Mouse (Mus musculus) liver, postnatal 0 days (tissue): ENCODE measurements at regions not wholly inside any gene's neighbourhood (a gene's known extent, or its start where the extent isn't known, plus 50 kb on each side); places are given as distances from the start of the nearest gene placed in this dataset.

Experiments used
- ATAC-seq: fragments of 200-750 bp; cut with Nextera tagmentation; 2 replicates; pipeline ENCODE4 v1.8.0; 2017; ENCODE audit warnings: mild to moderate bottlenecking, moderate library complexity
- DNase-seq: peaks from one replicate; pipeline ENCODE4 v3.0.0-alpha.2; 2016
- H3K27ac ChIP-seq: fragments of 300-500 bp; sonication (generic); 2 replicates; pipeline ENCODE4 v1.5.1; 2014; ENCODE audit warnings: antibody characterized with exemption, moderate library complexity, mild to moderate bottlenecking, low read depth
- H3K27me3 ChIP-seq: fragments of 300-500 bp; sonication (generic); 2 replicates; pipeline ENCODE4 v1.6.1; 2014; ENCODE audit warnings: low read length, control low read depth, mixed read lengths; ENCODE audit not compliant: insufficient read depth
- H3K36me3 ChIP-seq: fragments of 300-500 bp; sonication (generic); replicated peaks from 2 replicates; pipeline ENCODE4 v1.6.1; 2014; ENCODE audit warnings: mild to moderate bottlenecking, control low read depth, low read length, moderate library complexity, mixed read lengths; ENCODE audit not compliant: insufficient read depth
- H3K4me1 ChIP-seq: fragments of 300-500 bp; sonication (generic); 2 replicates; pipeline ENCODE4 v1.6.1; 2014; ENCODE audit warnings: antibody characterized with exemption, mild to moderate bottlenecking, control low read depth; ENCODE audit not compliant: insufficient read depth
- H3K4me2 ChIP-seq: fragments of 300-500 bp; sonication (generic); 2 replicates; pipeline ENCODE4 v1.6.1; 2014; ENCODE audit warnings: low read depth, mild to moderate bottlenecking, low read length, moderate library complexity, mixed read lengths
- H3K4me3 ChIP-seq: fragments of 300-500 bp; sonication (generic); 2 replicates; pipeline ENCODE4 v1.5.1; 2014; ENCODE audit warnings: low read depth, low read length
- H3K9ac ChIP-seq: fragments of 300-500 bp; sonication (generic); replicated peaks from 2 replicates; pipeline ENCODE4 v1.6.1; 2014; ENCODE audit warnings: mild to moderate bottlenecking, moderate library complexity
- H3K9me3 ChIP-seq: fragments of 300-500 bp; sonication (generic); 2 replicates; pipeline ENCODE4 v1.6.1; 2016; ENCODE audit warnings: mild to moderate bottlenecking, control low read depth, low read length, mixed read lengths
- CTCF ChIP-seq: sonication (generic); IDR thresholded peaks from 2 replicates; pipeline ENCODE4 v1.5.1; 2016; ENCODE audit warnings: antibody characterized with exemption, low read depth
- EP300 ChIP-seq: IDR thresholded peaks from 2 replicates; pipeline ENCODE4 v1.6.1; 2016; ENCODE audit warnings: antibody characterized with exemption, low read depth, mild to moderate bottlenecking
- WGBS: fragments of 180-500 bp; shearing (Covaris S2); extraction: QIAGEN DNeasy Blood & Tissue Kit; methylation state at CpG from one replicate; pipeline ENCODE4 v1.1.7; 2014; ENCODE audit not compliant: insufficient replicate concordance; 5-methylcytosine and 5-hydroxymethylcytosine counted together

DNA sequence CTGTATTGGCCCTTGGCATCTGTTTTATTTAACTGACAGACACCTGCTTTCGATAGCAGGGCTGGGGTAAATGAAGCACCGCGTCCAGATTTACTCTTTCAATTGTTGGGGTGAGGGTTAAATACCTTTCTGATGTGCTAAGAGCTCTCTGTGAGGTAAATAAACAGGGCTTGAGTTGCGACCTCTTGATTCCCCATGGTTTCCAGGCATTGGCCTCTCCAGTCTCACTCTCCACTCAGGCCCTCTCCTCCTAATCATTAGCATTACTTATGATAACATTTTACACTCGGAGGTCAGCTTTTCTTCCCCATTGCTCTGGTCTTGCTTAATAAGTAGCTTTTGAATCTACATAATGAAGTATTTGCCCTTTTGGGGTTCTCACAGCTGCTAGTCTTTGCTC is 88.9 kb upstream of the Med13l start:
- Histone ChIP-seq H3K9ac (no peak overlapping the region), H3K27ac (no peak overlapping the region), H3K9me3 (no peaks in the 10 kb centered on the region), H3K4me3 (no peak overlapping the region), H3K4me1 (peaks cover 8% of the 10 kb centered on the region), H3K36me3 (no peaks in the 10 kb centered on the region), H3K4me2 (no peak overlapping the region), H3K27me3 (no peaks in the 10 kb centered on the region)
- no peak for TF ChIP-seq EP300
- TF ChIP-seq CTCF: no peak
- ATAC-seq (no peak), DNase-seq (no peak)
- 74% methylated on average over 5 of the region's 5 CpGs for WGBS

DNA sequence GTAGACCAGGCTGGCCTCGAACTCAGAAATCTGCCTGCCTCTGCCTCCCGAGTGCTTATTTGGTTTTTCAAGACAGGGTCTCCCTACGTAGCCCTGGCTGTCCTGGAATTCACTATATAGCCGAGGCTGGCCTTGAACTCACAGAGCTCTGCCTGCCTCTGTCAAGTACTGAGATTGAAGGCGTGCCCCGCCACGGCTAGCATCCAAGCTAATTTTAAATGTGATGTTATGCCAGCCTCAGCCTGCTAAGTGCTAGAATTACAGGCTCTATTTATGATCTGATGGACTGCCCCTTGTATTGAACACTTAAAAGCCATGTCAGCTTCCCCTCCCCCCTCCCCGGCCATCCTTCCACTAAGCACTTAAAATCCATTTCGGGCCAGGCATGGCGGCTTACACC is 88.2 kb upstream of the Med13l start:
- ATAC-seq: no peak
- H3K4me2 ChIP-seq: no peak overlapping the region
- TF ChIP-seq CTCF: no peak
- TF ChIP-seq EP300: no peak

DNA sequence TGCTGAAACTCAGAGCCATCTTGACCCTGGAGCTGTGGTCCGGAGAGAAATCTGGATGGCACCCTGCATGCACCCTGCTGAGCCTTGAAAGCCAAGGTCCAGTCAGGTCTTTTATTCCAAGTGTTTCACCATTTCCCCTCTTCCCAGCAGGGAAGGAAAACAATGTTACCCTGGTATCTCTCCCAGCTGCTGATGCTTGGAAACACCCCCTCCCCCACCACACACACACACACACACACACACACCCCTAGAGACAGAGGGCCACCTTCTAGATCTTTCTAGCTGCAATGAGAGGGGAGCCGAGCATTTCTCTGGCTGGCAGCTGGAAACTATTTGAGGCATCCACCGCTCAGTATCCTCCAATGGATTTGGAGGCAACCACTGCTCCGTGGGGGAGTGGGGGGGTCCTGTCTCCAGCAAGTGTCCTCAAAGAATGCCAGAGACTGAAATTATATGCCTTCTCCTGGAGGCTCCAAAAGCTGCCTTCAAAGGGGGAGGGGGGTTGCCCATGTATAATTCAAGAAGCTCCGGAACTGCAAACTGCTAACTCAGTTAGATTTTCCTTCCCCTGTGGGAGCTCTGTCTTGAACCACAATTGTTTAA is 87.2 kb upstream of the Med13l start:
- Histone ChIP-seq H3K9me3 (no peaks in the 10 kb centered on the region), H3K36me3 (no peaks in the 10 kb centered on the region), H3K27ac (no peak overlapping the region), H3K4me1 (peaks cover 21% of the 10 kb centered on the region), H3K4me2 (no peak overlapping the region), H3K4me3 (no peak overlapping the region), H3K9ac (no peak overlapping the region), H3K27me3 (no peaks in the 10 kb centered on the region)
- 53% methylated on average over 5 of the region's 5 CpGs for WGBS
- TF ChIP-seq CTCF (no peak), EP300 (no peak)
- DNase-seq (no peak), ATAC-seq (no peak)

More for the DNA sequence above, 88.2 kb upstream of the Med13l start:
- no peak overlapping the region for H3K4me3 ChIP-seq
- no peaks in the 10 kb centered on the region for H3K9me3 ChIP-seq
- no peaks in the 10 kb centered on the region for H3K27me3 ChIP-seq
- peaks cover 13% of the 10 kb centered on the region for H3K4me1 ChIP-seq
- no peak overlapping the region for H3K27ac ChIP-seq
- WGBS: 84% methylated on average over 10 of the region's 10 CpGs
- H3K36me3 ChIP-seq: no peaks in the 10 kb centered on the region
- no peak for DNase-seq
- no peak overlapping the region for H3K9ac ChIP-seq

GRCm38 (mm10) chr5:118476597-118476996 is 83.9 kb upstream of the Med13l start:
- Histone ChIP-seq H3K4me2 (0 out of 2 replicates have a peak overlapping the region, but pooled peaks have one; percentile 68), H3K36me3 (no peaks in the 10 kb centered on the region), H3K4me3 (no peak overlapping the region), H3K4me1 (peaks cover 48% of the 10 kb centered on the region), H3K9me3 (no peaks in the 10 kb centered on the region), H3K27ac (peak overlapping the region; percentile 60), H3K27me3 (no peaks in the 10 kb centered on the region), H3K9ac (peak overlapping the region; percentile 42; the same call in 1 of the 2 replicates)
- no peak for TF ChIP-seq CTCF
- no peak for TF ChIP-seq EP300
- ATAC-seq (no peak), DNase-seq (peak; percentile 45)
- WGBS: 35% methylated on average over 5 of the region's 5 CpGs

DNA sequence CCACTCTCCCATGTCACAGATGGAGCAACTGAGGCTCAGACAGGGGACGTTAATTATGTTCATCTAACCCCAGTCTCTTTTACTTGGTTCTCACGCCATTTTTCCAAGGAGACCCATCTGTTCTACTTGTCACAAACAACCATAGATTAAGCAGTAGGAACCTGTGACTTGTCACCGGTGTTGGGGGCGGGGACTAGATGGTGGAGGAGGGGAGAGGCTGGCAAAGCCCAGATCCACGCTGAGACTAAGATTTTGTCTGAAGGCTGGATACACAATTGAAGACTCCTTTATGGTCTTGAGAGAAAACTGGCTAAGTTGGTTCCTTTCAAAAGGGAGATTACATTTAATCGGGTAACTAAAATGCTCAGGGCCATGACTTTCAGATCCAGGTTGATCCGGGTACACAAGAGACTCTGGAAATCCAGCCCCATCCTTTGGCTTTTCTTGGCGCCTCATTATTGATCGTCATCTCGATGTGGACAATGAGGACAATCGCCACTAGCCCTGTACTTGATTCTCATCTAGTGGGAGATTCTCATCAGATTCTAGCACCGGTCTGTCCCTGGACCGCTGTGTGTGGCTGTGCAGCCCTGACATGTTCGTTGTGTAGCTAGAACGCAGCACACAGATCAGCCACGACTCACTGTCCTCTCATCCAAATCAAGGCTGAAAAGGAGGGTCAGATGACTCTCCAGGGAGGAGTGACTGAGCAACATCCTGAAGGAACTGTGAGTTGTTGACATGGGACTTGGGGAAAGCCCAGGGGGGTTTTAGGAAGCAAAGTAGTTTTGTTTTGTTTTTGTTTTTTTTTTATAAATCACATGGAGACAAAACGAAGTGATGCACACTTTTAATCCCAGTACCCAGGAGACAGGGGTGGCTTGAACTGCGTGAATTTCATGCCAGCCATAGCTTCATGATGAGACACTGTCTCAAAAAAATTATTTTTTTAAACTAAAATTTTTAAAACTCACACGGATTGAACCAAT is 83.1 kb upstream of the Med13l start:
- peaks cover 52% of the 10 kb centered on the region for H3K4me1 ChIP-seq
- H3K27me3 ChIP-seq: no peaks in the 10 kb centered on the region
- WGBS: 39% methylated on average over 19 of the region's 19 CpGs
- ATAC-seq (no peak), DNase-seq (peak; percentile 46)
- TF ChIP-seq EP300: no peak
- H3K9ac ChIP-seq: peak overlapping the region; percentile 42; the same call in 1 of the 2 replicates
- H3K4me3 ChIP-seq: peak overlapping the region; percentile 13; the same call in 1 of the 2 replicates
- H3K9me3 ChIP-seq: no peaks in the 10 kb centered on the region
- H3K36me3 ChIP-seq: no peaks in the 10 kb centered on the region
- peak overlapping the region; percentile 60 for H3K27ac ChIP-seq
- peak overlapping the region; percentile 68 for H3K4me2 ChIP-seq

GRCm38 (mm10) chr5:118478120-118478768 is 82.2 kb upstream of the Med13l start:
- Histone ChIP-seq H3K27ac (peak overlapping the region; percentile 92; the same call in 1 of the 2 replicates), H3K9ac (no peak overlapping the region), H3K27me3 (no peaks in the 10 kb centered on the region), H3K4me1 (peaks cover 58% of the 10 kb centered on the region), H3K36me3 (no peaks in the 10 kb centered on the region), H3K4me2 (peak overlapping the region; percentile 68), H3K4me3 (peak overlapping the region; percentile 13; the same call in 1 of the 2 replicates), H3K9me3 (no peaks in the 10 kb centered on the region)
- TF ChIP-seq EP300 (peak; percentile 61; the same call in 1 of the 2 replicates), CTCF (no peak)
- WGBS: 4% methylated on average over 15 of the region's 15 CpGs
- peak; percentile 67 for ATAC-seq
- DNase-seq: peak; percentile 83
